Mouse (Mus musculus) heart, adult 2 months (tissue): Measurements from ENCODE around the gene Ctf1.
A peak's percentile ranks its signal among the peaks of the same experiment; 100 is the strongest.

Experiments used
- CTCF ChIP-seq: fragments of 200-600 bp; IDR thresholded peaks from 2 replicates; pipeline ENCODE4 v1.8.1; 2022; ENCODE audit warnings: antibody characterized with exemption, mild to moderate bottlenecking, moderate library complexity
- EP300 ChIP-seq: fragments of 200-500 bp; IDR thresholded peaks from 2 replicates; pipeline ENCODE4 v1.6.1; 2011; ENCODE audit warnings: low read depth, low read length, control low read depth; ENCODE audit not compliant: insufficient read depth
- POLR2A ChIP-seq: fragments of 200-500 bp; IDR thresholded peaks from 2 replicates; pipeline ENCODE4 v1.6.1; 2011; ENCODE audit warnings: mild to moderate bottlenecking, low read depth, low read length, control low read depth; ENCODE audit not compliant: insufficient read depth

GRCm38 (mm10) chr7:127674977-127675376 lies 37.6 kb upstream of the Ctf1 start:
- TF ChIP-seq CTCF (peak; percentile 96), POLR2A (no peak), EP300 (peak; percentile 82)
